Mouse (Mus musculus) liver, adult 2 months (tissue): Measurements from ENCODE around the gene Runx1.

Experiments used
- CTCF ChIP-seq: fragments of 200-500 bp; IDR thresholded peaks from 2 replicates; pipeline ENCODE4 v1.5.1; 2011; ENCODE audit warnings: low read depth, low read length, control low read depth
- POLR2A ChIP-seq: fragments of 200-500 bp; IDR thresholded peaks from 2 replicates; pipeline ENCODE4 v1.6.1; 2011; ENCODE audit warnings: low read length, control low read depth; ENCODE audit not compliant: insufficient read depth; ENCODE audit errors: extremely low read depth

- TF ChIP-seq CTCF (no peak), POLR2A (no peak)
These were observed 238.1 kb downstream of the Runx1 start for GRCm38 (mm10) chr16:92587836-92588235.
